Mouse (Mus musculus): ENCODE measurements around the gene Ppp1r27. TPM values are rescaled to one million over a fixed set of nuclear protein-coding genes. Genes with fewer than 3 reads are reported as not detected.

Ppp1r27 gene
- polyA plus RNA-seq, 1 experiment from 2014 or later, result not detected

- 84% methylated on average over 5 of the region's 5 CpGs for WGBS
- H3K4me2 ChIP-seq (replicated peaks), result no peak overlapping the region
- peaks cover 18% of the 10 kb centered on the region for H3K4me1 ChIP-seq
- H3K9ac ChIP-seq, result no peak overlapping the region
- H3K4me3 ChIP-seq, result no peak overlapping the region
- no peaks in the 10 kb centered on the region for H3K27me3 ChIP-seq (replicated peaks)
- H3K36me3 ChIP-seq, result no peaks in the 10 kb centered on the region
- H3K9me3 ChIP-seq, result 0 out of 2 replicates have a peak, but pooled peaks cover 9% of the 10 kb centered on the region
- no peak overlapping the region for H3K27ac ChIP-seq
- no peak for ATAC-seq (ENCODE audit: low FRiP score, low read depth)
Observed at GRCm38 (mm10) chr11:120552736-120553135, 1.8 kb upstream of the Ppp1r27 start.

- 73% methylated on average over 11 of the region's 11 CpGs for WGBS
- H3K4me2 ChIP-seq (replicated peaks), result peak overlapping the region; percentile 96
- no peaks in the 10 kb centered on the region for H3K27me3 ChIP-seq (replicated peaks)
- peak overlapping the region; percentile 37; the same call in 1 of the 2 replicates for H3K27ac ChIP-seq
- no peaks in the 10 kb centered on the region for H3K9me3 ChIP-seq
- peak; percentile 66; the same call in 1 of the 2 replicates for ATAC-seq (ENCODE audit: low FRiP score, low read depth)
- peaks cover 26% of the 10 kb centered on the region for H3K4me1 ChIP-seq
- H3K9ac ChIP-seq, result peak overlapping the region; percentile 98
- 0 out of 2 replicates have a peak, but pooled peaks cover 3% of the 10 kb centered on the region for H3K36me3 ChIP-seq
- peak overlapping the region; percentile 88 for H3K4me3 ChIP-seq
Observed at GRCm38 (mm10) chr11:120549986-120550809, 734 bp downstream of the Ppp1r27 start.

- Histone ChIP-seq H3K36me3 (peaks cover 9% of the 10 kb centered on the region), H3K27ac (peak within 1 kb of the TSS; percentile 80), H3K9ac (peak within 1 kb of the TSS; percentile 98), H3K4me3 (peak within 1 kb of the TSS; percentile 88), H3K4me2 (replicated peaks) (peak within 1 kb of the TSS; percentile 96), H3K4me1 (peaks cover 26% of the 10 kb centered on the region), H3K27me3 (replicated peaks) (no peaks in the 10 kb centered on the region), H3K9me3 (no peaks in the 10 kb centered on the region)
- peak; percentile 92 for ATAC-seq (ENCODE audit: low FRiP score, low read depth)
- under 1% methylated on average over 86 of the region's 87 CpGs for WGBS
Observed at GRCm38 (mm10) chr11:120549168-120549945, 1.6 kb downstream of the Ppp1r27 start, which contains the start of gene Mcrip1. TSS of gene Mcrip1 (minus strand) at chr11:120549727.

- H3K27ac ChIP-seq, result peak overlapping the region; percentile 80; the same call in 1 of the 2 replicates
- no peaks in the 10 kb centered on the region for H3K9me3 ChIP-seq
- peaks cover 26% of the 10 kb centered on the region for H3K4me1 ChIP-seq
- H3K9ac ChIP-seq, result peak overlapping the region; percentile 98
- H3K27me3 ChIP-seq (replicated peaks), result no peaks in the 10 kb centered on the region
- H3K36me3 ChIP-seq, result peaks cover 15% of the 10 kb centered on the region
- peak overlapping the region; percentile 88 for H3K4me3 ChIP-seq
- no peak for ATAC-seq (ENCODE audit: low FRiP score, low read depth)
- peak overlapping the region; percentile 96 for H3K4me2 ChIP-seq (replicated peaks)
- 35% methylated on average over 7 of the region's 7 CpGs for WGBS
Observed at GRCm38 (mm10) chr11:120548786-120549167, 2.2 kb downstream of the Ppp1r27 start.

GRCm38 (mm10) chr11:120548214-120548613, 2.7 kb downstream of the Ppp1r27 start:
- H3K9me3 ChIP-seq, result no peaks in the 10 kb centered on the region
- peaks cover 26% of the 10 kb centered on the region for H3K4me1 ChIP-seq
- H3K4me3 ChIP-seq, result peak overlapping the region; percentile 88; the same call in 1 of the 2 replicates
- H3K4me2 ChIP-seq (replicated peaks), result peak overlapping the region; percentile 96
- WGBS, result 89% methylated on average over 3 of the region's 3 CpGs
- no peaks in the 10 kb centered on the region for H3K27me3 ChIP-seq (replicated peaks)
- H3K36me3 ChIP-seq, result peaks cover 21% of the 10 kb centered on the region
- no peak overlapping the region for H3K27ac ChIP-seq
- no peak for ATAC-seq (ENCODE audit: low FRiP score, low read depth)
- peak overlapping the region; percentile 98 for H3K9ac ChIP-seq

- Histone ChIP-seq H3K4me3 (no peak overlapping the region), H3K36me3 (peaks cover 28% of the 10 kb centered on the region), H3K4me2 (replicated peaks) (peak overlapping the region; percentile 96; the same call in 1 of the 2 replicates)
Observed at GRCm38 (mm10) chr11:120547469-120547868, 3.5 kb downstream of the Ppp1r27 start.

GRCm38 (mm10) chr11:120545964-120546363, 5.0 kb downstream of the Ppp1r27 start:
- Histone ChIP-seq H3K9me3 (no peaks in the 10 kb centered on the region), H3K36me3 (peaks cover 36% of the 10 kb centered on the region), H3K4me2 (replicated peaks) (no peak overlapping the region), H3K27me3 (replicated peaks) (no peaks in the 10 kb centered on the region), H3K9ac (no peak overlapping the region), H3K4me1 (peaks cover 26% of the 10 kb centered on the region), H3K4me3 (no peak overlapping the region), H3K27ac (no peak overlapping the region)
- 96% methylated on average over 3 of the region's 3 CpGs for WGBS
- ATAC-seq (ENCODE audit: low FRiP score, low read depth), result no peak

More at GRCm38 (mm10) chr11:120547469-120547868, 3.5 kb downstream of the Ppp1r27 start:
- ATAC-seq (ENCODE audit: low FRiP score, low read depth), result no peak
- WGBS, result 77% methylated on average over 2 of the region's 2 CpGs
- Histone ChIP-seq H3K9me3 (no peaks in the 10 kb centered on the region), H3K4me1 (peaks cover 26% of the 10 kb centered on the region), H3K9ac (no peak overlapping the region), H3K27ac (no peak overlapping the region), H3K27me3 (replicated peaks) (no peaks in the 10 kb centered on the region)

- no peak overlapping the region for H3K4me2 ChIP-seq (replicated peaks)
- no peak overlapping the region for H3K4me3 ChIP-seq
- H3K4me1 ChIP-seq, result peaks cover 16% of the 10 kb centered on the region
- no peak overlapping the region for H3K27ac ChIP-seq
- ATAC-seq (ENCODE audit: low FRiP score, low read depth), result no peak
- no peaks in the 10 kb centered on the region for H3K9me3 ChIP-seq
- 93% methylated on average over 6 of the region's 6 CpGs for WGBS
- peaks cover 34% of the 10 kb centered on the region for H3K36me3 ChIP-seq
- no peaks in the 10 kb centered on the region for H3K27me3 ChIP-seq (replicated peaks)
- no peak overlapping the region for H3K9ac ChIP-seq
Observed at GRCm38 (mm10) chr11:120542376-120542775, 8.6 kb downstream of the Ppp1r27 start.

GRCm38 (mm10) chr11:120541907-120542306, 9.0 kb downstream of the Ppp1r27 start:
- Histone ChIP-seq H3K4me3 (no peak overlapping the region), H3K4me1 (peaks cover 16% of the 10 kb centered on the region), H3K27ac (no peak overlapping the region), H3K9ac (no peak overlapping the region), H3K27me3 (replicated peaks) (no peaks in the 10 kb centered on the region), H3K4me2 (replicated peaks) (no peak overlapping the region), H3K36me3 (peaks cover 32% of the 10 kb centered on the region), H3K9me3 (no peaks in the 10 kb centered on the region)
- ATAC-seq (ENCODE audit: low FRiP score, low read depth), result no peak
- WGBS, result 50% methylated on average over 4 of the region's 4 CpGs

- H3K4me2 ChIP-seq (replicated peaks), result no peak overlapping the region
- H3K4me3 ChIP-seq, result no peak overlapping the region
- 0 out of 2 replicates have a peak, but pooled peaks cover 12% of the 10 kb centered on the region for H3K27me3 ChIP-seq (replicated peaks)
- no peak overlapping the region for H3K27ac ChIP-seq
- peaks cover 12% of the 10 kb centered on the region for H3K4me1 ChIP-seq
- H3K9ac ChIP-seq, result no peak overlapping the region; the same call in 1 of the 2 replicates
- H3K9me3 ChIP-seq, result no peaks in the 10 kb centered on the region
- ATAC-seq (ENCODE audit: low FRiP score, low read depth), result no peak; the same call in 1 of the 2 replicates
- H3K36me3 ChIP-seq, result peaks cover 27% of the 10 kb centered on the region
- WGBS, result 30% methylated on average over 10 of the region's 10 CpGs
Observed at GRCm38 (mm10) chr11:120539285-120540014, 11.5 kb downstream of the Ppp1r27 start.

- peaks cover 22% of the 10 kb centered on the region for H3K36me3 ChIP-seq
- no peak overlapping the region for H3K9ac ChIP-seq
- 66% methylated on average over 8 of the region's 8 CpGs for WGBS
- H3K4me1 ChIP-seq, result peaks cover 12% of the 10 kb centered on the region
- no peaks in the 10 kb centered on the region for H3K9me3 ChIP-seq
- peaks cover 17% of the 10 kb centered on the region; the same call in 1 of the 2 replicates for H3K27me3 ChIP-seq (replicated peaks)
- no peak for ATAC-seq (ENCODE audit: low FRiP score, low read depth)
- H3K27ac ChIP-seq, result no peak overlapping the region
- H3K4me3 ChIP-seq, result no peak overlapping the region
- no peak overlapping the region for H3K4me2 ChIP-seq (replicated peaks)
Observed at GRCm38 (mm10) chr11:120538955-120539284, 12.0 kb downstream of the Ppp1r27 start.
